Mouse (Mus musculus): ENCODE results near the gene Ropn1l. TPM values are rescaled to one million over a fixed set of nuclear protein-coding genes. Genes with fewer than 3 reads are reported as not detected.

Gene Ropn1l
- total and polyA plus RNA-seq, 3 experiments: 1.1 to 2.9 (median 2.0) TPM

DNA sequence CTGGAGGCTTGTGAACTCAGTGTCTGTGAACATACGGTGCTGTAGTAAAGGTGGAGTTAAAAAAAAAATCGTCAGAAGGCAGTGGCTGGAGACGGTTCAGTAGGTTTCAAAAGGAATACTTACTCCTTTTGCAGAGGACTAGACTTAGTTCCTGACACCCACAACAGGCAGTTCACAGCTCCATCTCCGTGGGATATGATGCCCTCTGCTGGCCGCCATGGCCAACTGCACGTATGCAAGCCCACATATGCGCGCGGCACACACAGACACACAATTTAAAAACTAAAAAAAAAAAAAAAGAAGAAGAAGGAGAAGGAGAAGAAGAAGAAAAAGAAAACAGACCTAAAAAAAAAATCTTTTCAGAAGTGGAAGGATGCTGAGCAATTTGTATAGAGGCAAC, 34.5 kb downstream of the Ropn1l start:
- in situ Hi-C loops (cut with MboI; ENCODE audit: low pct_ligation_motif_present, low pct_unique_long_range_greater_than_20kb, low sequenced_read_pairs): no loop called here

GRCm38 (mm10) chr15:31418686-31419024, 34.9 kb downstream of the Ropn1l start:
- H3K27ac ChIP-seq (ENCODE audit: insufficient read depth, low read depth): no peak overlapping the region

More for the DNA sequence above, 34.5 kb downstream of the Ropn1l start:
- Histone ChIP-seq H3K27me3 (replicated peaks) (no peaks in the 10 kb centered on the region), H3K4me2 (ENCODE audit: insufficient read depth, low read depth, poor library complexity, severe bottlenecking) (no peak overlapping the region), H3K79me2 (replicated peaks; ENCODE audit: control insufficient read depth, extremely low read depth, insufficient read depth, poor library complexity, severe bottlenecking) (no peaks in the 10 kb centered on the region), H3K9ac (ENCODE audit: insufficient read depth, low read depth) (no peak overlapping the region), H3K9me3 (replicated peaks; ENCODE audit: low read length) (peaks cover 6% of the 10 kb centered on the region), H3K4me3 (replicated peaks in 1 of 3; ENCODE audit: low read depth in 2 of 3, low read length in 2 of 3, poor library complexity in 1 of 3) (no peak overlapping the region), H3K27ac (ENCODE audit: insufficient read depth, low read depth) (no peak overlapping the region), H3K36me3 (replicated peaks in 1 of 2; ENCODE audit: control insufficient read depth in 1 of 2, insufficient read depth in 1 of 2, low read length in 1 of 2) (no peaks in the 10 kb centered on the region), H3K4me1 (ENCODE audit: control insufficient read depth in 1 of 2, insufficient read depth in 2 of 2) (peaks cover 9 to 43% of the 10 kb centered on the region in 2 experiments)
- dilution Hi-C loops (cut with MboI; ENCODE audit: extremely low pct_ligation_motif_present, extremely low pct_unique_long_range_greater_than_20kb, low sequenced_read_pairs): no loop called here
- TF ChIP-seq RAD21 (IDR thresholded peaks at IDR 0.05; ENCODE audit: low read depth, low read length) (peak; percentile 71), SMC3 (IDR thresholded peaks at IDR 0.05; ENCODE audit: low read depth, low read length) (peak; percentile 84), TBP (conservative IDR thresholded peaks at IDR 0.05; ENCODE audit: low read depth, low read length) (no peak), MXI1 (IDR thresholded peaks at IDR 0.05; ENCODE audit: low read depth, low read length) (no peak), CTCF (conservative IDR thresholded peaks at IDR 0.05 in 1 of 2, IDR thresholded peaks at IDR 0.05 in 1 of 2; ENCODE audit: low read depth in 2 of 2, low read length in 2 of 2) (peak; percentile 61 to 71)
- peak; percentile 45 for DNase-seq (ENCODE audit: extremely low read depth)

DNA sequence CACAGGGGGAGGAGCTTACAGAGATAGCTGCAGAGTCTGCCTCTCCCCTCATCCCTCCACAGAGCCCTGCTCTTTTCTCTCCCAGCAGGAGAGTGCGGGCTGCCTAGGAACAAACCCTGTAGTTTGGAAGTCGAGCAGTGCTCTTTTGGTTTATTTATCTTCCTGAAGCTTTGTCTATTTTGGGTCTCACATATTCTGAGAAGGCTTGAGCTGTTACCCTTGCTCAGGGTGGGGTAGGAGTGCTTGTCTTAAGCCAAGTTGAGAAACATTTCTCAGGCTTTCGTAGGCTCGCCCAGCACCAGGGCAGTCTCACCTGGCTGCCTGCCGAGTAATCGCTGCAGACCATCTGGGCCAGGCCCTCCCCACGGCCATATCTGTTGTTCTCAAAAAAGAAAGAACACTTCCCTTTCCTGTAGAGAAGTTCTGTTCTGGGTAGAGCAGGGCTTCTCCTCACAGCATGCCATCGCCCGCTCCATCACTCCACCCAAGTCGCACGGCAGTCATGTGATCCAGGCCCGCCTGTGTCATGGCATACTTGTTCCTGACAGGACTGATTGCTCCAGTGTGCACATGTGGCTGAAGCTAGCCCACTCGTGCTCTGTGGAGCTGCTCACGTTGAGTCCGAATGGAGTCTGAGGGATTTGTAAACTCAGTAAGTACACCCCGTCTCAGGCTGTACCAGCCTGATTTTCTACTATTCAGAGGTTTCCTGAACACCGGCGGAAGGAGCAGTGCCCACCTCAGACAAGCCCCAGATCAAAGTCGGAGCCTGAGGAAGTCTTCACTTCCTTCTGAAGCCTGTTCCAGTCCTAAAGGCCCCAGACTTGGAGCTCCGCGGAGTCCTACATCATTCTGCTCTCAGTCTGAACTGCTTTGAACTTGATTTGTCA, 35.5 kb downstream of the Ropn1l start:
- Histone ChIP-seq H3K9ac (ENCODE audit: insufficient read depth, low read depth) (no peak overlapping the region), H3K4me3 (replicated peaks in 1 of 3; ENCODE audit: low read depth in 2 of 3, low read length in 2 of 3, poor library complexity in 1 of 3) (no peak overlapping the region), H3K79me2 (replicated peaks; ENCODE audit: control insufficient read depth, extremely low read depth, insufficient read depth, poor library complexity, severe bottlenecking) (no peaks in the 10 kb centered on the region), H3K27ac (ENCODE audit: insufficient read depth, low read depth) (no peak overlapping the region), H3K36me3 (replicated peaks in 1 of 2; ENCODE audit: control insufficient read depth in 1 of 2, insufficient read depth in 1 of 2, low read length in 1 of 2) (no peaks in the 10 kb centered on the region), H3K27me3 (replicated peaks) (no peaks in the 10 kb centered on the region), H3K4me1 (ENCODE audit: control insufficient read depth in 1 of 2, insufficient read depth in 2 of 2) (peaks cover 9 to 51% of the 10 kb centered on the region in 2 experiments), H3K4me2 (ENCODE audit: insufficient read depth, low read depth, poor library complexity, severe bottlenecking) (no peak overlapping the region), H3K9me3 (replicated peaks; ENCODE audit: low read length) (peaks cover 6% of the 10 kb centered on the region)
- TF ChIP-seq TCF12 (IDR thresholded peaks at IDR 0.05; ENCODE audit: low read depth, low read length): 0 out of 2 replicates have a peak, but pooled peaks have one; percentile 12
- TF ChIP-seq CHD2 (IDR thresholded peaks at IDR 0.05; ENCODE audit: low read length): no peak
- DNase-seq (ENCODE audit: extremely low read depth): peak; percentile 30
- in situ Hi-C loops (cut with MboI; ENCODE audit: low pct_ligation_motif_present, low pct_unique_long_range_greater_than_20kb, low sequenced_read_pairs) (no loop called here), dilution Hi-C loops (cut with MboI; ENCODE audit: extremely low pct_ligation_motif_present, extremely low pct_unique_long_range_greater_than_20kb, low sequenced_read_pairs) (no loop called here)

More at GRCm38 (mm10) chr15:31418686-31419024, 34.9 kb downstream of the Ropn1l start:
- dilution Hi-C loops (cut with MboI; ENCODE audit: extremely low pct_ligation_motif_present, extremely low pct_unique_long_range_greater_than_20kb, low sequenced_read_pairs): no loop called here
- Histone ChIP-seq H3K4me2 (ENCODE audit: insufficient read depth, low read depth, poor library complexity, severe bottlenecking) (no peak overlapping the region), H3K4me1 (ENCODE audit: control insufficient read depth in 1 of 2, insufficient read depth in 2 of 2) (peaks cover 9 to 46% of the 10 kb centered on the region in 2 experiments), H3K4me3 (replicated peaks in 1 of 3; ENCODE audit: low read depth in 2 of 3, low read length in 2 of 3, poor library complexity in 1 of 3) (no peak overlapping the region), H3K36me3 (replicated peaks in 1 of 2; ENCODE audit: control insufficient read depth in 1 of 2, insufficient read depth in 1 of 2, low read length in 1 of 2) (no peaks in the 10 kb centered on the region), H3K9me3 (replicated peaks; ENCODE audit: low read length) (peaks cover 6% of the 10 kb centered on the region), H3K27me3 (replicated peaks) (no peaks in the 10 kb centered on the region), H3K9ac (ENCODE audit: insufficient read depth, low read depth) (no peak overlapping the region), H3K79me2 (replicated peaks; ENCODE audit: control insufficient read depth, extremely low read depth, insufficient read depth, poor library complexity, severe bottlenecking) (no peaks in the 10 kb centered on the region)
- no peak for DNase-seq (ENCODE audit: extremely low read depth)
- no peak for TF ChIP-seq ZKSCAN1 (IDR thresholded peaks at IDR 0.05; ENCODE audit: borderline replicate concordance, low read depth, low read length)
- TF ChIP-seq ELF1 (IDR thresholded peaks at IDR 0.05; ENCODE audit: low read depth, low read length): no peak
- no peak for TF ChIP-seq TCF12 (IDR thresholded peaks at IDR 0.05; ENCODE audit: low read depth, low read length)
- no peak for TF ChIP-seq USF1 (IDR thresholded peaks at IDR 0.05; ENCODE audit: low read depth, low read length)
- no peak for TF ChIP-seq MAFK (IDR thresholded peaks at IDR 0.05; ENCODE audit: insufficient replicate concordance, low read length)
- TF ChIP-seq CHD2 (IDR thresholded peaks at IDR 0.05; ENCODE audit: low read length): no peak
- no peak for TF ChIP-seq RCOR1 (conservative IDR thresholded peaks at IDR 0.05; ENCODE audit: low read depth, low read length)
- no peak for TF ChIP-seq KAT2A (IDR thresholded peaks at IDR 0.05; ENCODE audit: insufficient replicate concordance, low read length)
- TF ChIP-seq SIN3A (IDR thresholded peaks at IDR 0.05; ENCODE audit: low read length): no peak
- TF ChIP-seq JUN (IDR thresholded peaks at IDR 0.05; ENCODE audit: insufficient read depth, low read depth, low read length): no peak
- no peak for TF ChIP-seq POLR2AphosphoS2 (IDR thresholded peaks at IDR 0.05; ENCODE audit: low read depth, low read length)
- TF ChIP-seq MYC (IDR thresholded peaks at IDR 0.05; ENCODE audit: low read depth, low read length): no peak
- TF ChIP-seq JUND (conservative IDR thresholded peaks at IDR 0.05; ENCODE audit: low read depth, low read length): no peak
- no peak for TF ChIP-seq GABPA (IDR thresholded peaks at IDR 0.05; ENCODE audit: insufficient replicate concordance, low read depth, low read length)
- no peak for TF ChIP-seq NELFE (IDR thresholded peaks at IDR 0.05; ENCODE audit: low read depth, low read length)
- TF ChIP-seq E2F4 (IDR thresholded peaks at IDR 0.05; ENCODE audit: insufficient replicate concordance, low read depth, low read length): no peak
- no peak for TF ChIP-seq TBP (conservative IDR thresholded peaks at IDR 0.05; ENCODE audit: low read depth, low read length)
- TF ChIP-seq MAZ (IDR thresholded peaks at IDR 0.05; ENCODE audit: low read depth, low read length): no peak
- in situ Hi-C loops (cut with MboI; ENCODE audit: low pct_ligation_motif_present, low pct_unique_long_range_greater_than_20kb, low sequenced_read_pairs): no loop called here
